Mouse (Mus musculus): ENCODE measurements around the gene Gm21987. TPM values are rescaled to one million over a fixed set of nuclear protein-coding genes. Genes with fewer than 3 reads are reported as not detected.

Gene Gm21987
- total and polyA plus RNA-seq, 2 experiments = not detected

GRCm38 (mm10) chr16:38350939-38351338 lies 4.1 kb downstream of the Gm21987 start:
- WGBS = 71% methylated on average over 6 of the region's 6 CpGs
- Histone ChIP-seq H3K9ac (ENCODE audit: low read depth, low read length) (no peak overlapping the region), H3K79me2 (ENCODE audit: control insufficient read depth, insufficient read depth, low read length) (no peaks in the 10 kb centered on the region), H3K36me3 (ENCODE audit: control insufficient read depth, insufficient read depth, low read length) (peaks cover 20% of the 10 kb centered on the region), H3K4me3 (ENCODE audit: insufficient read depth, low read depth, low read length) (no peak overlapping the region), H3K27me3 (ENCODE audit: control insufficient read depth, insufficient read depth, low read length) (no peaks in the 10 kb centered on the region), H3K27ac (replicated peaks; ENCODE audit: insufficient read depth, low read depth, low read length) (no peak overlapping the region), H3K4me1 (ENCODE audit: control insufficient read depth, insufficient read depth, low read length) (peaks cover 4% of the 10 kb centered on the region; the same call in 1 of the 2 replicates)
- TF ChIP-seq CTCF (IDR thresholded peaks at IDR 0.05; ENCODE audit: low read depth, low read length) (no peak), POLR2A (IDR thresholded peaks at IDR 0.05; ENCODE audit: extremely low read depth, insufficient read depth, low read length) (no peak)
- DNase-seq (ENCODE audit: extremely low read depth, low read depth, low spot score) = no peak

GRCm38 (mm10) chr16:38352031-38352430 lies 5.2 kb downstream of the Gm21987 start:
- Histone ChIP-seq H3K4me3 (ENCODE audit: insufficient read depth, low read depth, low read length) (no peak overlapping the region), H3K4me1 (ENCODE audit: control insufficient read depth, insufficient read depth, low read length) (peaks cover 4% of the 10 kb centered on the region; the same call in 1 of the 2 replicates), H3K9ac (ENCODE audit: low read depth, low read length) (no peak overlapping the region), H3K27ac (replicated peaks; ENCODE audit: insufficient read depth, low read depth, low read length) (no peak overlapping the region), H3K36me3 (ENCODE audit: control insufficient read depth, insufficient read depth, low read length) (peaks cover 21% of the 10 kb centered on the region), H3K27me3 (ENCODE audit: control insufficient read depth, insufficient read depth, low read length) (no peaks in the 10 kb centered on the region), H3K79me2 (ENCODE audit: control insufficient read depth, insufficient read depth, low read length) (no peaks in the 10 kb centered on the region)
- 50% methylated on average over 7 of the region's 7 CpGs for WGBS
- TF ChIP-seq CTCF (IDR thresholded peaks at IDR 0.05; ENCODE audit: low read depth, low read length) (no peak), POLR2A (IDR thresholded peaks at IDR 0.05; ENCODE audit: extremely low read depth, insufficient read depth, low read length) (no peak)
- DNase-seq (ENCODE audit: extremely low read depth, low read depth, low spot score) = no peak

GRCm38 (mm10) chr16:38352851-38353250 lies 6.0 kb downstream of the Gm21987 start:
- TF ChIP-seq CTCF (IDR thresholded peaks at IDR 0.05; ENCODE audit: low read depth, low read length) (no peak), POLR2A (IDR thresholded peaks at IDR 0.05; ENCODE audit: extremely low read depth, insufficient read depth, low read length) (no peak)
- Histone ChIP-seq H3K27ac (replicated peaks; ENCODE audit: insufficient read depth, low read depth, low read length) (no peak overlapping the region), H3K27me3 (ENCODE audit: control insufficient read depth, insufficient read depth, low read length) (no peaks in the 10 kb centered on the region), H3K4me1 (ENCODE audit: control insufficient read depth, insufficient read depth, low read length) (0 out of 2 replicates have a peak, but pooled peaks cover under 1% of the 10 kb centered on the region), H3K79me2 (ENCODE audit: control insufficient read depth, insufficient read depth, low read length) (no peaks in the 10 kb centered on the region), H3K36me3 (ENCODE audit: control insufficient read depth, insufficient read depth, low read length) (peaks cover 21% of the 10 kb centered on the region), H3K4me3 (ENCODE audit: insufficient read depth, low read depth, low read length) (no peak overlapping the region), H3K9ac (ENCODE audit: low read depth, low read length) (no peak overlapping the region)
- DNase-seq (ENCODE audit: extremely low read depth, low read depth, low spot score) = no peak

GRCm38 (mm10) chr16:38353642-38354041 lies 6.8 kb downstream of the Gm21987 start:
- 98% methylated on average over 2 of the region's 2 CpGs for WGBS
- Histone ChIP-seq H3K27me3 (ENCODE audit: control insufficient read depth, insufficient read depth, low read length) (no peaks in the 10 kb centered on the region), H3K79me2 (ENCODE audit: control insufficient read depth, insufficient read depth, low read length) (no peaks in the 10 kb centered on the region), H3K4me1 (ENCODE audit: control insufficient read depth, insufficient read depth, low read length) (no peaks in the 10 kb centered on the region), H3K36me3 (ENCODE audit: control insufficient read depth, insufficient read depth, low read length) (peaks cover 21% of the 10 kb centered on the region), H3K9ac (ENCODE audit: low read depth, low read length) (no peak overlapping the region), H3K4me3 (ENCODE audit: insufficient read depth, low read depth, low read length) (no peak overlapping the region), H3K27ac (replicated peaks; ENCODE audit: insufficient read depth, low read depth, low read length) (no peak overlapping the region)
- DNase-seq (ENCODE audit: extremely low read depth, low read depth, low spot score) = no peak
- no peak for TF ChIP-seq POLR2A (IDR thresholded peaks at IDR 0.05; ENCODE audit: extremely low read depth, insufficient read depth, low read length)
- no peak for TF ChIP-seq CTCF (IDR thresholded peaks at IDR 0.05; ENCODE audit: low read depth, low read length)

GRCm38 (mm10) chr16:38354185-38354913 lies 7.5 kb downstream of the Gm21987 start:
- Histone ChIP-seq H3K27me3 (ENCODE audit: control insufficient read depth, insufficient read depth, low read length) (no peaks in the 10 kb centered on the region), H3K36me3 (ENCODE audit: control insufficient read depth, insufficient read depth, low read length) (peaks cover 18% of the 10 kb centered on the region), H3K27ac (replicated peaks; ENCODE audit: insufficient read depth, low read depth, low read length) (no peak overlapping the region), H3K4me1 (ENCODE audit: control insufficient read depth, insufficient read depth, low read length) (no peaks in the 10 kb centered on the region), H3K9ac (ENCODE audit: low read depth, low read length) (no peak overlapping the region), H3K79me2 (ENCODE audit: control insufficient read depth, insufficient read depth, low read length) (no peaks in the 10 kb centered on the region), H3K4me3 (ENCODE audit: insufficient read depth, low read depth, low read length) (no peak overlapping the region)
- TF ChIP-seq POLR2A (IDR thresholded peaks at IDR 0.05; ENCODE audit: extremely low read depth, insufficient read depth, low read length) = no peak
- no peak for TF ChIP-seq CTCF (IDR thresholded peaks at IDR 0.05; ENCODE audit: low read depth, low read length)
- no peak for DNase-seq (ENCODE audit: extremely low read depth, low read depth, low spot score)
- 80% methylated on average over 5 of the region's 5 CpGs for WGBS

- peaks cover 2% of the 10 kb centered on the region; the same call in 1 of the 2 replicates for H3K36me3 ChIP-seq (ENCODE audit: control insufficient read depth, insufficient read depth, low read length)
- no peaks in the 10 kb centered on the region for H3K27me3 ChIP-seq (ENCODE audit: control insufficient read depth, insufficient read depth, low read length)
- DNase-seq (ENCODE audit: extremely low read depth, low read depth, low spot score) = no peak
- no peak overlapping the region for H3K4me3 ChIP-seq (ENCODE audit: insufficient read depth, low read depth, low read length)
- H3K4me1 ChIP-seq (ENCODE audit: control insufficient read depth, insufficient read depth, low read length) = no peaks in the 10 kb centered on the region
- H3K79me2 ChIP-seq (ENCODE audit: control insufficient read depth, insufficient read depth, low read length) = no peaks in the 10 kb centered on the region
- no peak for TF ChIP-seq POLR2A (IDR thresholded peaks at IDR 0.05; ENCODE audit: extremely low read depth, insufficient read depth, low read length)
- no peak for TF ChIP-seq CTCF (IDR thresholded peaks at IDR 0.05; ENCODE audit: low read depth, low read length)
- H3K9ac ChIP-seq (ENCODE audit: low read depth, low read length) = no peak overlapping the region
- WGBS = 92% methylated on average over 6 of the region's 6 CpGs
- no peak overlapping the region for H3K27ac ChIP-seq (replicated peaks; ENCODE audit: insufficient read depth, low read depth, low read length)
Measured at GRCm38 (mm10) chr16:38358256-38358812, 11.5 kb downstream of the Gm21987 start.

All from liver, adult 2 months (tissue).